Mouse (Mus musculus) left cerebral cortex, adult 2 months (tissue): ENCODE measurements around the gene Tbk1. TPM values are rescaled to one million over a fixed set of nuclear protein-coding genes. Genes with fewer than 3 reads are reported as not detected.

Source experiments
- DNase-seq, 2 experiments: peaks; one replicate each; pipeline ENCODE4 v3.0.0; 2021 to 2022; ENCODE audit warnings: low spot score in 2 of 2, mixed read lengths in 1 of 2; ENCODE audit errors: extremely low spot score in 1 of 2
- H3K27ac ChIP-seq: fragments of 200-600 bp; 2 replicates; pipeline ENCODE4 v1.8.1; 2022
- H3K4me3 ChIP-seq: fragments of 200-600 bp; 2 replicates; pipeline ENCODE4 v1.8.1; 2022
- CTCF ChIP-seq: fragments of 200-600 bp; IDR thresholded peaks from 2 replicates; pipeline ENCODE4 v1.8.1; 2022; ENCODE audit warnings: antibody characterized with exemption, mild to moderate bottlenecking, moderate library complexity
- intact Hi-C: fragments of 180-260 bp; cut with DNase I; formaldehyde crosslinking; loops from one replicate; pipeline ENCODE4 v1.15.1; 2025
- total RNA-seq, 2 experiments: library from RNA; stranded (reverse); gene quantifications; 2 replicates each; pipeline ENCODE4 v1.2.3; 2021

Tbk1 gene
- total RNA-seq, 2 experiments from 2014 or later: 47.2 to 50.3 TPM

GRCm38 (mm10) chr10:121531541-121531940, 55.0 kb downstream of the Tbk1 start:
- DNase-seq: no peak

GRCm38 (mm10) chr10:121530365-121531003, 56.1 kb downstream of the Tbk1 start:
- intact Hi-C loops: no loop called here

More at GRCm38 (mm10) chr10:121531541-121531940, 55.0 kb downstream of the Tbk1 start:
- intact Hi-C loops: no loop called here
- no peak overlapping the region for H3K4me3 ChIP-seq
- no peak for TF ChIP-seq CTCF
- no peak overlapping the region for H3K27ac ChIP-seq

GRCm38 (mm10) chr10:121529261-121529660, 57.3 kb downstream of the Tbk1 start:
- H3K4me3 ChIP-seq: no peak overlapping the region
- intact Hi-C loops: no loop called here
- H3K27ac ChIP-seq: no peak overlapping the region
- DNase-seq: no peak
- TF ChIP-seq CTCF: peak; percentile 14

More at GRCm38 (mm10) chr10:121530365-121531003, 56.1 kb downstream of the Tbk1 start:
- Histone ChIP-seq H3K27ac (no peak overlapping the region), H3K4me3 (no peak overlapping the region)
- TF ChIP-seq CTCF: no peak
- DNase-seq: no peak

- Histone ChIP-seq H3K27ac (no peak overlapping the region), H3K4me3 (no peak overlapping the region)
- TF ChIP-seq CTCF: no peak
- intact Hi-C loops: no loop called here
- DNase-seq: no peak
Measured at GRCm38 (mm10) chr10:121528470-121528869, 58.1 kb downstream of the Tbk1 start.

GRCm38 (mm10) chr10:121527114-121527513, 59.5 kb downstream of the Tbk1 start:
- no peak overlapping the region for H3K27ac ChIP-seq
- no peak overlapping the region for H3K4me3 ChIP-seq
- TF ChIP-seq CTCF: no peak
- DNase-seq: no peak
- intact Hi-C loops: no loop called here

- intact Hi-C loops: no loop called here
- DNase-seq: no peak
- no peak overlapping the region for H3K27ac ChIP-seq
- no peak overlapping the region for H3K4me3 ChIP-seq
- no peak for TF ChIP-seq CTCF
Measured at GRCm38 (mm10) chr10:121520923-121521585, 65.5 kb downstream of the Tbk1 start.

- H3K27ac ChIP-seq: no peak overlapping the region
- DNase-seq: no peak
- H3K4me3 ChIP-seq: no peak overlapping the region
- TF ChIP-seq CTCF: no peak
- intact Hi-C loops: no loop called here
Measured at GRCm38 (mm10) chr10:121519710-121520109, 66.9 kb downstream of the Tbk1 start.

- intact Hi-C loops: loop anchor here (1.0 kb wide), 1 partner anchor 106 kb away; no protein-coding TSS in a partner anchor
- no peak overlapping the region for H3K27ac ChIP-seq
- DNase-seq: peak; percentile 70 to 86
- TF ChIP-seq CTCF: peak; percentile 94
- no peak overlapping the region for H3K4me3 ChIP-seq
Measured at GRCm38 (mm10) chr10:121516008-121516600, 70.5 kb downstream of the Tbk1 start.

- no peak for TF ChIP-seq CTCF
- no peak overlapping the region for H3K27ac ChIP-seq
- intact Hi-C loops: loop anchor here (5.0 kb wide), 2 partner anchors 38 to 83 kb away; no protein-coding TSS in a partner anchor
- no peak overlapping the region for H3K4me3 ChIP-seq
- no peak for DNase-seq
Measured at GRCm38 (mm10) chr10:121509751-121510643, 76.6 kb downstream of the Tbk1 start.

- H3K27ac ChIP-seq: no peak overlapping the region
- DNase-seq: no peak
- intact Hi-C loops: loop anchor here (2.0 to 5.0 kb wide), 3 partner anchors 36 to 99 kb away; no protein-coding TSS in a partner anchor
- no peak overlapping the region for H3K4me3 ChIP-seq
- peak; percentile 45 for TF ChIP-seq CTCF
Measured at GRCm38 (mm10) chr10:121507755-121508544, 78.6 kb downstream of the Tbk1 start.
